Mouse (Mus musculus): ENCODE measurements around the gene Emilin3. TPM values are rescaled to one million over a fixed set of nuclear protein-coding genes. Genes with fewer than 3 reads are reported as not detected.

Gene Emilin3
- polyA plus RNA-seq, 1 experiment: not detected

DNA sequence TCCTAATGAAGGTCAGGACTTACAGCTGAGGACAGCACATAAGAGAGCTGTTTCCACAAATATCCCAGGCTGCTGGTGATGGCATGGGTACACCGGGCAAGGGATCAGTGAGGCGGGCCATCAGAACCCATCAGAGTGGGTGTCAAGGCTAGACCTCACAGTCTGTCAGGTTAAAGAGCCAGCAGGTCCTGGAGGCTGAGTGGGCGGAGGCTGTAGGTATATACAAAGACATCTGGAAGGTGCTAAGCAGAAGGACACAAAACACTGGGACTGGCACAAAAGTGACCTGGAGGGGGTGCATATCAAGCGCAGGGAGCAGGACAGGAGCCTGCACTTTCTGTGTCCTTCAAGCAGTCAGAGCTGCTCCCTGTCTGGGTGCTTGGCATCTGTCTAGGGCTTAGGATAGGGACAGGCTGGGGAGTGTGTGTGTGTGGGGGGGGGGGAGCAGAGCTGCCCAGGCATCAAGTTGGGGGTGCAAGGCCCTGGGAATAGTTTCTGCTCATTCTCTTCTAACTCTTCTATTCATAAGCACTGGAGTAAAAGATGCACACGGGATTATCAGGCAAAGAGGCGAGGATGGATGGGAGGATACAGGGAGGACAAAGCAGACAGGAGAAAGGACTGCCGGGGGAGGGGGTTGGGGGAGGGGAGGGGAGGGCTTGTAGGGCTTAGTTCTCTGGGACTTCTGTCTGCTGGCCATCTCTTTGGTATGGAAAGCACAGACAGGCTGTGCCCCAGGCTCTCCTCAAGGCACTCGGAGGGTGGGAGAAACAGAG, 6.2 kb upstream of the Emilin3 start:
- peaks cover 9% of the 10 kb centered on the region for H3K27me3 ChIP-seq (ENCODE audit: control insufficient read depth, insufficient read depth, insufficient read length)
- no peaks in the 10 kb centered on the region for H3K79me2 ChIP-seq (ENCODE audit: control insufficient read depth, insufficient read depth)
- H3K4me2 ChIP-seq (ENCODE audit: low read depth): no peak overlapping the region
- H3K4me3 ChIP-seq: no peak overlapping the region
- no peak overlapping the region for H3ac ChIP-seq (ENCODE audit: control insufficient read depth, insufficient read length)
- no peaks in the 10 kb centered on the region for H3K36me3 ChIP-seq (ENCODE audit: control insufficient read depth, insufficient read depth)
- TF ChIP-seq MYOG (IDR thresholded peaks at IDR 0.05; ENCODE audit: control insufficient read depth in 1 of 3, insufficient read depth in 1 of 3, insufficient read length in 2 of 3, low read depth in 2 of 3): no peak

DNA sequence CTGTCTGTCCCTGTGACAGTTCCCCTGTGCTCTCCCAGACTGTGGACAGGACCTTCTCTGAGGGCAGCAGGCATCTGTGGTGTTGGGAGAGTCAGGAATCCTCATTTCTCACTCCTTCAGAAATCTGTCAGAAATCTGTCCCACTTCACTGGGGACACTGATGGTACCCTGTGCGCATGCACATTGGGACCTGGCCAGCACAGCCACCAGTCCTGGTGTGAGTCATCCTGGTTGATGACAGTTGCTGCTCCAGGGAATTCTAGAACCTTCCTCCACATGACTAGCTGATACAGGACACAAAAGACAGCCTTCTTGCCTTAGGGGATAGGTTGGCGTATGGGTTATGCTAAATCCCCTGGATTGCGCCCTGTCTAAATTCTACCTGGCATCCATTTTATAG, 5.2 kb upstream of the Emilin3 start:
- no peak overlapping the region for H3K4me3 ChIP-seq
- no peaks in the 10 kb centered on the region for H3K79me2 ChIP-seq (ENCODE audit: control insufficient read depth, insufficient read depth)
- no peak for TF ChIP-seq POLR2AphosphoS2 (IDR thresholded peaks at IDR 0.05; ENCODE audit: insufficient read length, low read depth)
- TF ChIP-seq MYOG (IDR thresholded peaks at IDR 0.05; ENCODE audit: control insufficient read depth in 1 of 3, insufficient read depth in 1 of 3, insufficient read length in 2 of 3, low read depth in 2 of 3): peak in 1 of 3 experiments; percentile 33
- H3K36me3 ChIP-seq (ENCODE audit: control insufficient read depth, insufficient read depth): no peaks in the 10 kb centered on the region
- H3K27me3 ChIP-seq (ENCODE audit: control insufficient read depth, insufficient read depth, insufficient read length): peaks cover 13% of the 10 kb centered on the region
- H3K4me2 ChIP-seq (ENCODE audit: low read depth): no peak overlapping the region
- no peak overlapping the region for H3ac ChIP-seq (ENCODE audit: control insufficient read depth, insufficient read length)

DNA sequence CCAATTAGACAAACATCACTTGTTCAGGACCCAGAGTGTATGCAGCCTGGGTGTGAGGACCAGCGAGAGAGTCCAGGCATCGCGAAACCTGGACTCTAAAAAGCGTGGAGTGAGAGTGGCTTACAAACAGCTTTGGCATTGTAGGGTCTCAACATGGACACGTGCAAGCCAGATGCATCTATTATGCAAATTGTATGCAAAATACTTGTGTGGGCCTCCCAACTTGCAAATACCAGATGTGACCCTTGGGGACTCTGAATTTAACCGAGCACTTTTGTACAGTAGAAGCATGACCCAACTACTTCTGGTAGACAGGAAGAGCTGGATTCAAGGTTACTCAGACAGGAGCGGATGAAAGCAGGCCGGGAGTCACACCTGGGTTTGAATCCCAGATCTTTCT, 4.6 kb upstream of the Emilin3 start:
- Histone ChIP-seq H3ac (ENCODE audit: control insufficient read depth, insufficient read length) (no peak overlapping the region), H3K4me2 (ENCODE audit: low read depth) (no peak overlapping the region), H3K36me3 (ENCODE audit: control insufficient read depth, insufficient read depth) (no peaks in the 10 kb centered on the region), H3K79me2 (ENCODE audit: control insufficient read depth, insufficient read depth) (no peaks in the 10 kb centered on the region), H3K4me3 (no peak overlapping the region), H3K27me3 (ENCODE audit: control insufficient read depth, insufficient read depth, insufficient read length) (peaks cover 19% of the 10 kb centered on the region)
- TF ChIP-seq MYOG (IDR thresholded peaks at IDR 0.05; ENCODE audit: control insufficient read depth in 1 of 3, insufficient read depth in 1 of 3, insufficient read length in 2 of 3, low read depth in 2 of 3): no peak
- no peak for TF ChIP-seq POLR2A (IDR thresholded peaks at IDR 0.05; ENCODE audit: insufficient read length, low read depth)
- TF ChIP-seq CEBPB (IDR thresholded peaks at IDR 0.05; ENCODE audit: insufficient read depth, poor library complexity, severe bottlenecking): no peak
- TF ChIP-seq TCF3 (IDR thresholded peaks at IDR 0.05; ENCODE audit: insufficient read length, low read depth): no peak
- TF ChIP-seq USF1 (IDR thresholded peaks at IDR 0.05; ENCODE audit: low read depth): no peak
- TF ChIP-seq TCF12 (IDR thresholded peaks at IDR 0.05; ENCODE audit: insufficient read depth, poor library complexity, severe bottlenecking): no peak
- TF ChIP-seq REST (IDR thresholded peaks at IDR 0.05; ENCODE audit: insufficient read depth, insufficient read length): no peak

DNA sequence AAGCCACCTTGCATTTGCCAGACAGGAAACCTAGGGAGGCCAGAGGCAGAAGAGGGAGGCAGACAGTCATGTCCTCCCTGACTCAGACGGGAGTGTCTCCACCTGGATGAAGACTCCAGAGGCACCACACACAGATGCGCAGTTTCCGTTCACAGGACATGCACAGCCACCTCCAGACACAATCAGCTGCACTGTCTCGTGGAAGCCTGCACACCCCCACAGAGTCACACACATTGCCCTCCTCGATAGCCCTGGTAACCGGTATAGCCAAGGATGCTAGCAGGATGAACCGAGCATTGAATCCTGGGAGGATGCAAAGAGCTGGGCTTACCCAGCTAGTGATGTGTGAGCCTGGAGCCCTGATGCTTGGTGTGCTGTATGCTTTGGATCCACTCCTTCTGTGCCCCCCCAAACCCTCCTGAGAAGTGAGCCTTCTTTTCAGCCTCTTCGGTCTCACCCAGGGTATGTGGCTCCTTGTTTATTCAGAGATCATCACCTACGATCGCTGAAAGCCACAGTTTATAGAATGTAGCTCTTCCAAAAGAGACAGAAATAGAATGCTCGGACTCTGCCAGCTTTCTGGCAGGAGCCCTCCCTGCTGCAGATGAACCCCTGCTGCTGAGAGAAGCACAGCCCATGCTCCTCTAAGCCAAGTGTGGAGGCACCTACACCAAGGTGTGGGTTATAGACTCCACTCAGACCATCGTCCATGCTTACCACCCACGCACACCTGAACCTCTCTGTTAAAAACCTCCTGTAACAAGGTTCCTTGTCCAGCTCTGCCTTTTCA, 3.9 kb upstream of the Emilin3 start:
- no peak overlapping the region for H3K4me2 ChIP-seq (ENCODE audit: low read depth)
- no peaks in the 10 kb centered on the region for H3K79me2 ChIP-seq (ENCODE audit: control insufficient read depth, insufficient read depth)
- no peaks in the 10 kb centered on the region for H3K36me3 ChIP-seq (ENCODE audit: control insufficient read depth, insufficient read depth)
- H3K4me3 ChIP-seq: no peak overlapping the region
- H3K27me3 ChIP-seq (ENCODE audit: control insufficient read depth, insufficient read depth, insufficient read length): peaks cover 24% of the 10 kb centered on the region
- H3ac ChIP-seq (ENCODE audit: control insufficient read depth, insufficient read length): no peak overlapping the region
- TF ChIP-seq CEBPB (IDR thresholded peaks at IDR 0.05; ENCODE audit: insufficient read depth, poor library complexity, severe bottlenecking): no peak
- TF ChIP-seq TCF3 (IDR thresholded peaks at IDR 0.05; ENCODE audit: insufficient read length, low read depth): no peak
- TF ChIP-seq MYOD1 (IDR thresholded peaks at IDR 0.05; ENCODE audit: control insufficient read depth in 1 of 3, insufficient read length in 2 of 3, low read depth in 2 of 3): no peak
- TF ChIP-seq USF1 (IDR thresholded peaks at IDR 0.05; ENCODE audit: low read depth): no peak
- no peak for TF ChIP-seq SRF (IDR thresholded peaks at IDR 0.05; ENCODE audit: control insufficient read depth, insufficient read length, low read depth)
- no peak for TF ChIP-seq POLR2AphosphoS2 (IDR thresholded peaks at IDR 0.05; ENCODE audit: insufficient read length, low read depth)
- TF ChIP-seq E2F4 (IDR thresholded peaks at IDR 0.05; ENCODE audit: insufficient read depth): no peak
- no peak for TF ChIP-seq POLR2A (IDR thresholded peaks at IDR 0.05; ENCODE audit: insufficient read length, low read depth)
- TF ChIP-seq MYOG (IDR thresholded peaks at IDR 0.05; ENCODE audit: control insufficient read depth in 1 of 3, insufficient read depth in 1 of 3, insufficient read length in 2 of 3, low read depth in 2 of 3): no peak
- no peak for TF ChIP-seq REST (IDR thresholded peaks at IDR 0.05; ENCODE audit: insufficient read depth, insufficient read length)
- no peak for TF ChIP-seq MAX (IDR thresholded peaks at IDR 0.05; ENCODE audit: low read depth)
- no peak for TF ChIP-seq TCF12 (IDR thresholded peaks at IDR 0.05; ENCODE audit: insufficient read depth, poor library complexity, severe bottlenecking)

DNA sequence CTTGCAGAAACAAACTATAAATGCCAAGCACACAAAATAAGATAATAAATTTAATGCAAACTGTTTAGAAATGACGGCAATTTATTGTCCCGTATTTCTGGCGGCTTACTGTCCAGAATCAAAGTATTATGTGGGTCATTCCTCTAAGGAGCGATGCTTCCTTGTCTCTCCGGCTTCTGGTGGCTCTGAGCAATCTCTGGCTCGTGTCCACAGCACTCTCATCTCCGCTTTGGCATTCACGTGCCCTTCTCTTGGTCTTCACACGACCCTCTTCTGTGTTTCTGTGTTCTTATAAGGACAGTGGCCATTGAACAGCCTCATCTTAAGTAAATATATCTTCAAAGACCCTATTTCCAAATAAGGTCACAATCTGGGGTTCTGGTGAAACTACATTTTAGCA, 2.5 kb upstream of the Emilin3 start:
- H3K4me2 ChIP-seq (ENCODE audit: low read depth): no peak overlapping the region
- no peaks in the 10 kb centered on the region for H3K79me2 ChIP-seq (ENCODE audit: control insufficient read depth, insufficient read depth)
- TF ChIP-seq POLR2AphosphoS2 (IDR thresholded peaks at IDR 0.05; ENCODE audit: insufficient read length, low read depth) (no peak), POLR2A (IDR thresholded peaks at IDR 0.05; ENCODE audit: insufficient read length, low read depth) (no peak), SRF (IDR thresholded peaks at IDR 0.05; ENCODE audit: control insufficient read depth, insufficient read length, low read depth) (no peak), E2F4 (IDR thresholded peaks at IDR 0.05; ENCODE audit: insufficient read depth) (no peak), MYOD1 (IDR thresholded peaks at IDR 0.05; ENCODE audit: control insufficient read depth in 1 of 3, insufficient read length in 2 of 3, low read depth in 2 of 3) (no peak), REST (IDR thresholded peaks at IDR 0.05; ENCODE audit: insufficient read depth, insufficient read length) (no peak), MYOG (IDR thresholded peaks at IDR 0.05; ENCODE audit: control insufficient read depth in 1 of 3, insufficient read depth in 1 of 3, insufficient read length in 2 of 3, low read depth in 2 of 3) (no peak), USF1 (IDR thresholded peaks at IDR 0.05; ENCODE audit: low read depth) (no peak), TCF3 (IDR thresholded peaks at IDR 0.05; ENCODE audit: insufficient read length, low read depth) (no peak), TCF12 (IDR thresholded peaks at IDR 0.05; ENCODE audit: insufficient read depth, poor library complexity, severe bottlenecking) (no peak), CEBPB (IDR thresholded peaks at IDR 0.05; ENCODE audit: insufficient read depth, poor library complexity, severe bottlenecking) (no peak), MAX (IDR thresholded peaks at IDR 0.05; ENCODE audit: low read depth) (no peak)
- peaks cover 24% of the 10 kb centered on the region for H3K27me3 ChIP-seq (ENCODE audit: control insufficient read depth, insufficient read depth, insufficient read length)
- H3K4me3 ChIP-seq: no peak overlapping the region
- no peaks in the 10 kb centered on the region for H3K36me3 ChIP-seq (ENCODE audit: control insufficient read depth, insufficient read depth)
- no peak overlapping the region for H3ac ChIP-seq (ENCODE audit: control insufficient read depth, insufficient read length)

Data from myocyte (in vitro differentiated cells).